In genomic region chr7:66327516-66327915, GRCm38 (mm10) we compare ENCODE assay signal across 43 mouse cellular contexts. TPM values are rescaled to one million over a fixed set of nuclear protein-coding genes. Genes with fewer than 3 reads are reported as not detected.
"Had no signal": no experiment of that assay in that cellular context is flagged by ENCODE, and none has a peak within 500 bp of the region (broad histone marks: within the 10 kb centered on the region; RNA-seq: fewer than 3 reads in every experiment).

No protein-coding gene starts in this region.

- H3K27me3 ChIP-seq: heart, embryonic 13.5 days; heart, embryonic 15.5 days; hindbrain, embryonic 13.5 days; hindbrain, embryonic 15.5 days; kidney, embryonic 15.5 days; limb, embryonic 12.5 days; liver, embryonic 13.5 days had no signal

- H3K4me1 ChIP-seq: heart, embryonic 10.5 days; hindbrain, embryonic 13.5 days; hindbrain, embryonic 15.5 days; limb, embryonic 10.5 days; liver, embryonic 13.5 days had no signal

- H3K9ac ChIP-seq: heart, embryonic 13.5 days; heart, embryonic 15.5 days; hindbrain, embryonic 13.5 days; hindbrain, embryonic 15.5 days; kidney, embryonic 15.5 days; limb, embryonic 12.5 days; liver, embryonic 13.5 days had no signal

- H3K36me3 ChIP-seq: heart, embryonic 15.5 days; hindbrain, embryonic 13.5 days; hindbrain, embryonic 15.5 days; limb, embryonic 10.5 days had no signal

- DNase-seq: gastrocnemius, postnatal 14 days; gastrocnemius, postnatal 36 days; heart, postnatal 14 days; heart, postnatal 36 days; kidney, adult 11 months; kidney, adult 2 months; kidney, adult 9 months; kidney, postnatal 14 days; kidney, postnatal 36 days; layer of hippocampus, adult 9-11 months; layer of hippocampus, postnatal 36 days; liver; liver, embryonic 13.5 days had no signal

- H3K27ac ChIP-seq: heart, embryonic 10.5 days; heart, embryonic 13.5 days; heart, embryonic 15.5 days; hindbrain, embryonic 13.5 days; hindbrain, embryonic 15.5 days; hindbrain, postnatal 0 days; kidney, embryonic 15.5 days; kidney, postnatal 0 days; limb, embryonic 10.5 days; limb, embryonic 12.5 days; liver, embryonic 13.5 days had no signal

- H3K4me3 ChIP-seq: heart, embryonic 10.5 days; heart, embryonic 13.5 days; heart, embryonic 15.5 days; hindbrain, embryonic 13.5 days; hindbrain, embryonic 15.5 days; kidney, embryonic 15.5 days; limb, embryonic 10.5 days; limb, embryonic 12.5 days; liver, embryonic 13.5 days had no signal

- ATAC-seq: hindbrain, postnatal 0 days; intestine, embryonic 16.5 days had no signal

- H3K4me2 ChIP-seq: heart, embryonic 13.5 days; heart, embryonic 15.5 days; hindbrain, embryonic 13.5 days; hindbrain, embryonic 15.5 days; kidney, embryonic 15.5 days; limb, embryonic 12.5 days; liver, embryonic 11.5 days; liver, embryonic 13.5 days had no signal

- H3K9me3 ChIP-seq: heart, embryonic 10.5 days; heart, embryonic 13.5 days; heart, embryonic 15.5 days; hindbrain, embryonic 13.5 days; hindbrain, embryonic 15.5 days; kidney, embryonic 15.5 days; limb, embryonic 10.5 days; liver, embryonic 13.5 days had no signal

RNA-seq across cellular contexts. Expression of gene Gm10974, which starts 38.2 kb away (rescaled TPM):
- total RNA-seq: gastrocnemius, adult 18-20 months; gastrocnemius, adult 8-10 months; gastrocnemius, postnatal 14 days; gastrocnemius, postnatal 36 days; heart, adult 18-20 months; heart, adult 8-10 months; heart, postnatal 14 days; heart, postnatal 36 days; hematopoietic stem cell, adult 5-6 weeks; hindbrain, postnatal 0 days; layer of hippocampus, adult 18-20 months; layer of hippocampus, adult 8-10 months; layer of hippocampus, postnatal 14 days; layer of hippocampus, postnatal 36 days; left cerebral cortex, adult 18-20 months; left cerebral cortex, adult 8-10 months; left cerebral cortex, postnatal 10 days; left cerebral cortex, postnatal 25 days had no signal
- polyA plus RNA-seq: gonadal fat pad, adult 2 months; heart, embryonic 10.5 days; heart, embryonic 13.5 days; heart, embryonic 15.5 days; heart, postnatal 0 days; hindbrain, embryonic 11.5 days; hindbrain, embryonic 13.5 days; hindbrain, embryonic 15.5 days; hindbrain, postnatal 0 days; intestine, embryonic 14.5 days; intestine, embryonic 16.5 days; kidney, adult 2 months; kidney, embryonic 15.5 days; kidney, postnatal 0 days; large intestine, adult 2 months; limb, embryonic 10.5 days; limb, embryonic 12.5 days; limb, embryonic 14.5 days; liver, embryonic 11.5 days; liver, embryonic 13.5 days had no signal
